Mouse (Mus musculus) layer of hippocampus, adult 2 months (tissue): Measurements from ENCODE around the gene Ppm1b. TPM values are rescaled to one million over a fixed set of nuclear protein-coding genes. Genes with fewer than 3 reads are reported as not detected.

Experiments
- DNase-seq, 2 experiments: peaks; one replicate each; pipeline ENCODE4 v3.0.0; 2022; ENCODE audit warnings: low spot score in 2 of 2
- H3K27ac ChIP-seq: fragments of 200-600 bp; 2 replicates; pipeline ENCODE4 v1.8.1; 2022
- H3K4me3 ChIP-seq: fragments of 200-600 bp; 2 replicates; pipeline ENCODE4 v1.8.1; 2022; ENCODE audit warnings: mild to moderate bottlenecking
- CTCF ChIP-seq: fragments of 200-600 bp; conservative IDR thresholded peaks from 2 replicates; pipeline ENCODE4 v1.8.1; 2022; ENCODE audit warnings: antibody characterized with exemption, mild to moderate bottlenecking, moderate library complexity
- total RNA-seq, 2 experiments: library from RNA; stranded (reverse); gene quantifications; 2 replicates each; pipeline ENCODE4 v1.2.3; 2021

Ppm1b gene
- total RNA-seq, 2 experiments from 2014 or later, result 117 to 120 TPM

GRCm38 (mm10) chr17:84960136-84960535 lies 3.6 kb downstream of the Ppm1b start:
- Histone ChIP-seq H3K4me3 (peak overlapping the region; percentile 85), H3K27ac (peak overlapping the region; percentile 98; the same call in 1 of the 2 replicates)
- no peak for TF ChIP-seq CTCF
- no peak for DNase-seq

- no peak overlapping the region for H3K4me3 ChIP-seq
- H3K27ac ChIP-seq, result no peak overlapping the region
- TF ChIP-seq CTCF, result no peak
- no peak for DNase-seq
Observed at GRCm38 (mm10) chr17:84962046-84962445, 5.5 kb downstream of the Ppm1b start.

- Histone ChIP-seq H3K27ac (no peak overlapping the region), H3K4me3 (no peak overlapping the region)
- no peak for DNase-seq
- TF ChIP-seq CTCF, result no peak
Observed at GRCm38 (mm10) chr17:84963651-84964050, 7.1 kb downstream of the Ppm1b start.

- no peak for DNase-seq
- TF ChIP-seq CTCF, result no peak
- Histone ChIP-seq H3K27ac (no peak overlapping the region), H3K4me3 (no peak overlapping the region)
Observed at GRCm38 (mm10) chr17:84966231-84966630, 9.7 kb downstream of the Ppm1b start.

GRCm38 (mm10) chr17:84967045-84967444 lies 10.5 kb downstream of the Ppm1b start:
- Histone ChIP-seq H3K27ac (no peak overlapping the region), H3K4me3 (no peak overlapping the region)
- no peak for DNase-seq
- TF ChIP-seq CTCF, result peak; percentile 34

- Histone ChIP-seq H3K4me3 (no peak overlapping the region), H3K27ac (no peak overlapping the region)
- no peak for TF ChIP-seq CTCF
- DNase-seq, result no peak
Observed at GRCm38 (mm10) chr17:84969916-84970315, 13.4 kb downstream of the Ppm1b start.

- no peak for DNase-seq
- Histone ChIP-seq H3K4me3 (no peak overlapping the region), H3K27ac (no peak overlapping the region)
- no peak for TF ChIP-seq CTCF
Observed at GRCm38 (mm10) chr17:84981721-84982120, 25.2 kb downstream of the Ppm1b start.

GRCm38 (mm10) chr17:84982735-84983134 lies 26.2 kb downstream of the Ppm1b start:
- Histone ChIP-seq H3K4me3 (no peak overlapping the region), H3K27ac (no peak overlapping the region)
- TF ChIP-seq CTCF, result no peak
- no peak for DNase-seq

GRCm38 (mm10) chr17:84986368-84986767 lies 29.8 kb downstream of the Ppm1b start:
- no peak for DNase-seq
- Histone ChIP-seq H3K27ac (no peak overlapping the region), H3K4me3 (no peak overlapping the region)
- TF ChIP-seq CTCF, result no peak

- 0 out of 2 replicates have a peak overlapping the region, but pooled peaks have one; percentile 10 for H3K27ac ChIP-seq
- H3K4me3 ChIP-seq, result no peak overlapping the region
- DNase-seq, result no peak
- no peak for TF ChIP-seq CTCF
Observed at GRCm38 (mm10) chr17:84987834-84988410, 31.4 kb downstream of the Ppm1b start.

GRCm38 (mm10) chr17:84988514-84988913 lies 32.0 kb downstream of the Ppm1b start:
- DNase-seq, result no peak
- Histone ChIP-seq H3K4me3 (no peak overlapping the region), H3K27ac (no peak overlapping the region)
- no peak for TF ChIP-seq CTCF

GRCm38 (mm10) chr17:84995844-84996243 lies 39.3 kb downstream of the Ppm1b start:
- TF ChIP-seq CTCF, result no peak

GRCm38 (mm10) chr17:84997639-84998038 lies 41.1 kb downstream of the Ppm1b start:
- Histone ChIP-seq H3K4me3 (no peak overlapping the region), H3K27ac (no peak overlapping the region)
- DNase-seq, result no peak
- TF ChIP-seq CTCF, result no peak

More at GRCm38 (mm10) chr17:84995844-84996243, 39.3 kb downstream of the Ppm1b start:
- H3K27ac ChIP-seq, result no peak overlapping the region
- no peak overlapping the region for H3K4me3 ChIP-seq
- DNase-seq, result no peak

GRCm38 (mm10) chr17:84999636-85000035 lies 43.1 kb downstream of the Ppm1b start:
- peak overlapping the region; percentile 68 for H3K27ac ChIP-seq
- DNase-seq, result no peak
- TF ChIP-seq CTCF, result no peak
- no peak overlapping the region for H3K4me3 ChIP-seq
